Mouse (Mus musculus): ENCODE results near the gene Fstl3. TPM values are rescaled to one million over a fixed set of nuclear protein-coding genes. Genes with fewer than 3 reads are reported as not detected.
A peak's percentile ranks its signal among the peaks of the same experiment; 100 is the strongest.

The Fstl3 gene
- total and polyA plus RNA-seq, 3 experiments: 0.05 to 0.22 TPM; not detected in 1

DNA sequence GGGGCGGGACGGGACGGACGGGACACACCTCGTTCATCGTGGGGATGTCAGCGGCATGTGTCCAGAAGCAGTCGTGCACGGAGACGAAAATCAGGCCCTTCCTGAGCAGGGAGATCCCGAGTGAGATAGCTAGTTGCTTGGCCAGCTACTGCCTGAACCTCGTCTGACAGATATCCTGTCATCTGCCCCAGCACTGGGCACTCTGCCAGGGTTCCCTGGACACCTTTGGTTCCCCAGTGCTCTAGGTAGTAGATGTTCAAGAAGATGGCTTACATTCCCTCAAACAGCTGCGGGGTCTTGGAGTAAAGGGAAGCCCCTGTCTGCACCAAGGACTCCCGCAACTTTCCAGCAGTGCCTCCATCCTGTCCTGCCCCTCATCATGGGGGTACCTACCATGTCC lies 40.4 kb upstream of the Fstl3 start:
- ATAC-seq (ENCODE audit: extremely low read depth, insufficient number of reproducible peaks, low FRiP score, poor library complexity, severe bottlenecking): no peak
- no peaks in the 10 kb centered on the region; the same call in 1 of the 2 replicates for H3K27me3 ChIP-seq (ENCODE audit: insufficient read depth, low read length)
- H3K36me3 ChIP-seq (replicated peaks): peaks cover 91% of the 10 kb centered on the region
- peaks cover 11% of the 10 kb centered on the region; the same call in 1 of the 2 replicates for H3K4me1 ChIP-seq (ENCODE audit: insufficient read depth, low read depth, low read length)
- peaks cover 20% of the 10 kb centered on the region for H3K9me3 ChIP-seq (replicated peaks)
- DNase-seq (ENCODE audit: low spot score): no peak
- TF ChIP-seq POLR2AphosphoS5 (IDR thresholded peaks at IDR 0.05; ENCODE audit: insufficient replicate concordance, low read depth, low read length) (no peak), GATA1 (IDR thresholded peaks at IDR 0.05; ENCODE audit: borderline replicate concordance, low read length) (no peak), GATA2 (IDR thresholded peaks at IDR 0.05; ENCODE audit: borderline replicate concordance, low read depth, low read length) (no peak), TAL1 (conservative IDR thresholded peaks at IDR 0.05; ENCODE audit: low read depth, low read length) (no peak), CTCF (IDR thresholded peaks at IDR 0.05; ENCODE audit: low read depth, low read length) (no peak)
- no peak overlapping the region for H3K4me3 ChIP-seq (ENCODE audit: low read depth, low read length)

DNA sequence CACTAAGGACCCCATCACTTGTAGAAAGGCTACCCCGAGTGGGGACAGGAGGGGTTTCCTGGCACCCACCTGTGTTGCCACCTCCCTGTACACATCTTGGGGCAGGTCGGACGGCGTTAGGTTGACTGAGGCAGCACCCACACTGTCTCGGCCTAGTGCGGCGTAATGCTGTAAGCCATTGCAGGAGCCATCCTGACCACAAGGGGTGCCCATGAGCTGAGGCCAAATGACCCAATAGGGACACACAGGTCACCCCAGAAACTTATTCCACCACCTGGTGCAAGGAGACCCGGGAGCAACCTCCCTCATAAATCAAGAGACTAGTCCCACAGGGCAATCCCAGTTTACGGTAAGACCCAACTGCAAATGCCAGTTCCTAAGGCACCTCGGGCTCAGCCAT lies 38.8 kb upstream of the Fstl3 start:
- ATAC-seq (ENCODE audit: extremely low read depth, insufficient number of reproducible peaks, low FRiP score, poor library complexity, severe bottlenecking) (no peak), DNase-seq (ENCODE audit: low spot score) (no peak)
- no peak overlapping the region for H3K4me3 ChIP-seq (ENCODE audit: low read depth, low read length)
- H3K9me3 ChIP-seq (replicated peaks): peaks cover 20% of the 10 kb centered on the region
- no peaks in the 10 kb centered on the region; the same call in 1 of the 2 replicates for H3K27me3 ChIP-seq (ENCODE audit: insufficient read depth, low read length)
- TF ChIP-seq GATA1 (IDR thresholded peaks at IDR 0.05; ENCODE audit: borderline replicate concordance, low read length) (no peak), CTCF (IDR thresholded peaks at IDR 0.05; ENCODE audit: low read depth, low read length) (peak; percentile 68), POLR2AphosphoS5 (IDR thresholded peaks at IDR 0.05; ENCODE audit: insufficient replicate concordance, low read depth, low read length) (no peak), TAL1 (conservative IDR thresholded peaks at IDR 0.05; ENCODE audit: low read depth, low read length) (no peak), GATA2 (IDR thresholded peaks at IDR 0.05; ENCODE audit: borderline replicate concordance, low read depth, low read length) (no peak)
- H3K36me3 ChIP-seq (replicated peaks): peaks cover 99% of the 10 kb centered on the region
- H3K4me1 ChIP-seq (ENCODE audit: insufficient read depth, low read depth, low read length): peaks cover 11% of the 10 kb centered on the region; the same call in 1 of the 2 replicates

DNA sequence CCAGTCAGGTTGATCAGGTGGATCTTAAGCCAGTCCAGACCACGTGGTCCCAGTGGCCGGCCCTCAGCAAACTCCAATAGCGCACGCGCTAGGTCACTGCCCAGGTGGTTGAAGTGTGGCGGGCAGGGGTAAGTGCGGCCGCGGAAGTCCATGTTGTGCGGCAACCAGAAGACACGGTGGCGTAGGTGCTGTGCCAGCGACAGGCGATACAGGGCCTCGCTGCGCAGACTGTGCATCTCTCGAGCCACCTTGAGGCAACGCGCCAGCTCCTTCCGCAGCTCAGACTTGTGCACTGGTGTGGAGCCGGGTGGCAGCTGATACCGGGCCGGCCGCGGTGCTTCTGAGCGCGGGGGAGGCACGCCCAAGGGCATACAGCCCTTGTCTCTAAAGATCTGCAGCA lies 37.8 kb upstream of the Fstl3 start:
- Histone ChIP-seq H3K4me1 (ENCODE audit: insufficient read depth, low read depth, low read length) (peaks cover 13% of the 10 kb centered on the region; the same call in 1 of the 2 replicates), H3K36me3 (replicated peaks) (peaks cover 99% of the 10 kb centered on the region), H3K27me3 (ENCODE audit: insufficient read depth, low read length) (no peaks in the 10 kb centered on the region; the same call in 1 of the 2 replicates), H3K9me3 (replicated peaks) (peaks cover 20% of the 10 kb centered on the region), H3K4me3 (ENCODE audit: low read depth, low read length) (no peak overlapping the region)
- ATAC-seq (ENCODE audit: extremely low read depth, insufficient number of reproducible peaks, low FRiP score, poor library complexity, severe bottlenecking): no peak
- TF ChIP-seq GATA1 (IDR thresholded peaks at IDR 0.05; ENCODE audit: borderline replicate concordance, low read length) (no peak), GATA2 (IDR thresholded peaks at IDR 0.05; ENCODE audit: borderline replicate concordance, low read depth, low read length) (no peak), CTCF (IDR thresholded peaks at IDR 0.05; ENCODE audit: low read depth, low read length) (no peak), TAL1 (conservative IDR thresholded peaks at IDR 0.05; ENCODE audit: low read depth, low read length) (no peak), POLR2AphosphoS5 (IDR thresholded peaks at IDR 0.05; ENCODE audit: insufficient replicate concordance, low read depth, low read length) (no peak)
- DNase-seq (ENCODE audit: low spot score): no peak

DNA sequence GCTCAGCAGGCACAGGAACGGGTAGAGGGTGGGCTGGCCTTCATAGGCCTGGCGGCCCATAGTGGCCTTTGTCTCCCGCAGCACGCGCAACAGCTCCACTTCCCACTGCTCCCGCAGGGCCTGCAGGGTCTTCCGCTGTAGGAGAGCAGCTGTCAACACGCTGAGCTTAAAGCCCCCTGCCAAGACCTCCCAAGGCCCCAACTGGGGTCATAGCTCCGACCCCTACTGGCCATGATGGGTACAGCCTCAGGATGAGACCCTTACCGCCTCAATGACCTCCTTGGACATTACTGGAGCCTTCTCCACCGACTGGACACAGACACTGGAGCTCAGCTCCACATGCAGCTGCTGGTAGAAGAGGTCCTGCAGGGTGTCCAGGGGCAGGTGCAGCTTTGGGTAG lies 36.2 kb upstream of the Fstl3 start:
- DNase-seq (ENCODE audit: low spot score) (no peak), ATAC-seq (ENCODE audit: extremely low read depth, insufficient number of reproducible peaks, low FRiP score, poor library complexity, severe bottlenecking) (no peak)
- Histone ChIP-seq H3K9me3 (replicated peaks) (peaks cover 6% of the 10 kb centered on the region), H3K27me3 (ENCODE audit: insufficient read depth, low read length) (no peaks in the 10 kb centered on the region; the same call in 1 of the 2 replicates), H3K4me3 (ENCODE audit: low read depth, low read length) (no peak overlapping the region), H3K36me3 (replicated peaks) (peaks cover 96% of the 10 kb centered on the region), H3K4me1 (ENCODE audit: insufficient read depth, low read depth, low read length) (peaks cover 26% of the 10 kb centered on the region)
- no peak for TF ChIP-seq GATA2 (IDR thresholded peaks at IDR 0.05; ENCODE audit: borderline replicate concordance, low read depth, low read length)
- no peak for TF ChIP-seq GATA1 (IDR thresholded peaks at IDR 0.05; ENCODE audit: borderline replicate concordance, low read length)
- TF ChIP-seq POLR2AphosphoS5 (IDR thresholded peaks at IDR 0.05; ENCODE audit: insufficient replicate concordance, low read depth, low read length): no peak
- TF ChIP-seq CTCF (IDR thresholded peaks at IDR 0.05; ENCODE audit: low read depth, low read length): peak; percentile 63

DNA sequence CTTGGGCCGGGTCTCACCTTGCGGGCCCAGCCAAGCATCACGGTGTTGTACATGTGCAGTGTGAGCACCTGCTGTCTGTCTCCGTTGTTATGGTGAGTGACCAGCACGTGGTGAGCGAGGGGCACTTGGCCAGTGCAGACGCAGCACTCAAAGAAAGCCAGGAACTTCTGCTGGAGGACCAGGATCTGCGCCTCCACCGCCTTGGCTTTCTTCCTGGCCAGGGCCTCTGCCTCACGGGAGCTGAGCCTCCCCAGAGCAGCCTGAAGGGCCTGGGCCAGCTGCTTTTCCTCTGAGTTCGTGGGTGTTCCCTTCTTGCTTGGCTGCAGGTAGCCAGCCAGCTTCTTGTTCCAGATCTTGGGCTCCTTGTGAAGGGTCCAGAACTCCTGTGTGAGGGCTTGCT lies 33.9 kb upstream of the Fstl3 start:
- Histone ChIP-seq H3K36me3 (replicated peaks) (peaks cover 73% of the 10 kb centered on the region), H3K4me1 (ENCODE audit: insufficient read depth, low read depth, low read length) (peaks cover 37% of the 10 kb centered on the region)
- no peak for ATAC-seq (ENCODE audit: extremely low read depth, insufficient number of reproducible peaks, low FRiP score, poor library complexity, severe bottlenecking)

DNA sequence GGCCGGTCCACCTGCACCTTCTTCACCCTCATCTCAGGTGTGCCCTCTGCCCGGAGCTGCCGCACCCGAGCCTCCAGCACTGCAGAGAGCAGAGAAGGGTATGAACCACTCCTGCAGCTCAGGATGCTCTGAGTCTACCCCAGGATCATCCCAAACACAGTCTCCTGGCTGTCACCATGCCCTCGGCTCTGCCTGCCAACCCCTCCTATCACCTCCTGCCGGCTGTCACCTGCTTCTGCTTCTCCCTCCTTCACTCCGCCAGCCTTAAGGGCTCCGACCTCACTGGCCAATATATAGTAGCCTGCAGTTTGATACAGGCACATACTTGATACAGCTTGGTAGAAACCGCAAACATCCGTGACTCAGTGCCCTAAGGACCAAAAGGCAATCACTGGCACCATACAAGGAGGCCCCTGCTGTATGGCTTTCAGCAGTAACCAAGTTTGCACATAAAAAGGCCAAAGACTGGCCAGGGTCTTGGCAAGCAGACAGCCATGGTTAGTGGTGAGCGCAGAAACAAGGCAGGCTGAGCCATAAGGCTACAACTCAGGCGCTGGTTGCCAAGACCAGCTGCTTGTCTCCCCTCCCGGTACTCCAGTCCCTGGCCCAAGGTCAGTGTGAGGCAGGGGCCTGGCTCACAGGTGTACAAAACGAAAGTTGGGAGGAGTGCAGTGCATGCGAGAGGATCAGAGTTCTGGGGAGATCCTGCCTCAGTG lies 33.3 kb upstream of the Fstl3 start:
- H3K4me3 ChIP-seq (ENCODE audit: low read depth, low read length): no peak overlapping the region
- no peak for DNase-seq (ENCODE audit: low spot score)
- no peak for TF ChIP-seq GATA1 (IDR thresholded peaks at IDR 0.05; ENCODE audit: borderline replicate concordance, low read length)
- no peak for TF ChIP-seq GATA2 (IDR thresholded peaks at IDR 0.05; ENCODE audit: borderline replicate concordance, low read depth, low read length)
- no peaks in the 10 kb centered on the region for H3K9me3 ChIP-seq (replicated peaks)
- no peak for ATAC-seq (ENCODE audit: extremely low read depth, insufficient number of reproducible peaks, low FRiP score, poor library complexity, severe bottlenecking)
- H3K4me1 ChIP-seq (ENCODE audit: insufficient read depth, low read depth, low read length): peaks cover 40% of the 10 kb centered on the region
- peaks cover 66% of the 10 kb centered on the region for H3K36me3 ChIP-seq (replicated peaks)
- H3K27me3 ChIP-seq (ENCODE audit: insufficient read depth, low read length): no peaks in the 10 kb centered on the region

More for the DNA sequence above, 33.9 kb upstream of the Fstl3 start:
- Histone ChIP-seq H3K27me3 (ENCODE audit: insufficient read depth, low read length) (no peaks in the 10 kb centered on the region; the same call in 1 of the 2 replicates), H3K9me3 (replicated peaks) (no peaks in the 10 kb centered on the region), H3K4me3 (ENCODE audit: low read depth, low read length) (no peak overlapping the region)
- no peak for DNase-seq (ENCODE audit: low spot score)
- TF ChIP-seq TAL1 (conservative IDR thresholded peaks at IDR 0.05; ENCODE audit: low read depth, low read length): no peak
- no peak for TF ChIP-seq POLR2AphosphoS5 (IDR thresholded peaks at IDR 0.05; ENCODE audit: insufficient replicate concordance, low read depth, low read length)
- no peak for TF ChIP-seq GATA2 (IDR thresholded peaks at IDR 0.05; ENCODE audit: borderline replicate concordance, low read depth, low read length)
- TF ChIP-seq CTCF (IDR thresholded peaks at IDR 0.05; ENCODE audit: low read depth, low read length): no peak
- no peak for TF ChIP-seq GATA1 (IDR thresholded peaks at IDR 0.05; ENCODE audit: borderline replicate concordance, low read length)
